ENCODE assay signal across 22 mouse cellular contexts in genomic region chr9:23297491-23298170, GRCm38 (mm10).
DNase-seq lines count a peak whose midpoint lies in the region; ATAC-seq and TF ChIP-seq lines count a peak whose summit lies in the region.
"Had no signal": no experiment of that assay in that cellular context is flagged by ENCODE, and none has a peak within 500 bp of the region (broad histone marks: within the 10 kb centered on the region; RNA-seq: fewer than 3 reads in every experiment).

No protein-coding gene starts in this region.

- in situ Hi-C loops in CH12.LX (cut with MboI; ENCODE audit: low pct_ligation_motif_present, low pct_unique_long_range_greater_than_20kb, low sequenced_read_pairs): no loop called here

- WGBS in heart, embryonic 10.5 days: 82% methylated on average over 8 of the region's 8 CpGs
- 78% methylated on average over 8 of the region's 8 CpGs for WGBS in heart, embryonic 11.5 days (ENCODE audit: insufficient replicate concordance)
- 41% methylated on average over 8 of the region's 8 CpGs for WGBS in embryonic facial prominence, embryonic 14.5 days
- 87% methylated on average over 8 of the region's 8 CpGs for WGBS in midbrain, embryonic 10.5 days

- DNase-seq in heart, embryonic 10.5 days (ENCODE audit: low spot score): peak; percentile 58
- DNase-seq in CH12.LX (ENCODE audit: extremely low read depth): peak; percentile 8
- DNase-seq in embryonic facial prominence, embryonic 14.5 days (ENCODE audit: low spot score): no peak
- DNase-seq in skeletal muscle tissue, adult 2 months (ENCODE audit: low read depth, low spot score): peak; percentile 26
- DNase-seq in lung, postnatal 14 days: no peak
- DNase-seq in midbrain, embryonic 10.5 days (ENCODE audit: low spot score): no peak
- DNase-seq: adrenal gland, postnatal 10 days; cerebellum, adult 11 months; cerebellum, adult 8-10 months; cerebellum, postnatal 14 days; embryo, embryonic 11 days; heart, postnatal 10 days; heart, postnatal 4 days had no signal

- H3K27me3 ChIP-seq in heart, embryonic 10.5 days (ENCODE audit: insufficient read depth, poor library complexity, severe bottlenecking): no peaks in the 10 kb centered on the region
- no peaks in the 10 kb centered on the region for H3K27me3 ChIP-seq in heart, embryonic 11.5 days (ENCODE audit: control insufficient read depth, insufficient read depth, low read length)
- H3K27me3 ChIP-seq in CH12.LX (replicated peaks): no peaks in the 10 kb centered on the region
- no peaks in the 10 kb centered on the region; the same call in 1 of the 2 replicates for H3K27me3 ChIP-seq in embryonic facial prominence, embryonic 14.5 days (replicated peaks; ENCODE audit: control insufficient read depth, insufficient read depth, low read length)
- no peaks in the 10 kb centered on the region for H3K27me3 ChIP-seq in midbrain, embryonic 10.5 days (ENCODE audit: low read depth, poor library complexity, severe bottlenecking)
- H3K27me3 ChIP-seq: embryonic facial prominence, embryonic 15.5 days; hindbrain, embryonic 12.5 days had no signal

- peak in 1 of 2 experiments; percentile 26; a peak in 1 of 4 replicates for TF ChIP-seq CTCF in CH12.LX (conservative IDR thresholded peaks at IDR 0.05 in 1 of 2, IDR thresholded peaks at IDR 0.05 in 1 of 2; ENCODE audit: low read depth in 2 of 2, low read length in 2 of 2)

- no peak overlapping the region for H3K9ac ChIP-seq in heart, embryonic 11.5 days (ENCODE audit: low read depth, low read length)
- no peak overlapping the region for H3K9ac ChIP-seq in CH12.LX (ENCODE audit: insufficient read depth, low read depth)
- H3K9ac ChIP-seq in embryonic facial prominence, embryonic 14.5 days (ENCODE audit: low read depth, low read length): no peak overlapping the region
- H3K9ac ChIP-seq: embryonic facial prominence, embryonic 15.5 days; hindbrain, embryonic 12.5 days had no signal

- no peaks in the 10 kb centered on the region for H3K36me3 ChIP-seq in heart, embryonic 10.5 days
- H3K36me3 ChIP-seq in heart, embryonic 11.5 days (ENCODE audit: control insufficient read depth, insufficient read depth, low read length): no peaks in the 10 kb centered on the region
- H3K36me3 ChIP-seq in CH12.LX (replicated peaks in 1 of 2; ENCODE audit: control insufficient read depth in 1 of 2, insufficient read depth in 1 of 2, low read length in 1 of 2): no peaks in the 10 kb centered on the region
- H3K36me3 ChIP-seq in embryonic facial prominence, embryonic 14.5 days (ENCODE audit: control insufficient read depth, insufficient read depth, low read length): no peaks in the 10 kb centered on the region
- no peaks in the 10 kb centered on the region for H3K36me3 ChIP-seq in midbrain, embryonic 10.5 days
- H3K36me3 ChIP-seq: embryonic facial prominence, embryonic 15.5 days; forebrain, embryonic 10.5 days; G1E; hindbrain, embryonic 12.5 days had no signal

- peaks cover 10% of the 10 kb centered on the region; the same call in 1 of the 2 replicates for H3K4me1 ChIP-seq in heart, embryonic 10.5 days
- peaks cover 4% of the 10 kb centered on the region; the same call in 1 of the 2 replicates for H3K4me1 ChIP-seq in heart, embryonic 11.5 days (ENCODE audit: control insufficient read depth, insufficient read depth, low read length)
- H3K4me1 ChIP-seq in CH12.LX (ENCODE audit: control insufficient read depth in 1 of 2, insufficient read depth in 2 of 2): peaks cover 2 to 12% of the 10 kb centered on the region in 2 experiments; a peak in 2 of 4 replicates
- H3K4me1 ChIP-seq in embryonic facial prominence, embryonic 14.5 days (ENCODE audit: control insufficient read depth, insufficient read depth, low read length): peaks cover 6% of the 10 kb centered on the region; the same call in 1 of the 2 replicates
- H3K4me1 ChIP-seq in midbrain, embryonic 10.5 days: no peaks in the 10 kb centered on the region
- H3K4me1 ChIP-seq: forebrain, embryonic 10.5 days; hindbrain, embryonic 12.5 days had no signal

- TF ChIP-seq EP300 in CH12.LX (IDR thresholded peaks at IDR 0.05; ENCODE audit: low read length): no peak

- H3K4me3 ChIP-seq in heart, embryonic 10.5 days: no peak overlapping the region
- no peak overlapping the region for H3K4me3 ChIP-seq in heart, embryonic 11.5 days (ENCODE audit: low read depth, low read length)
- peak overlapping the region in 1 of 3 experiments; percentile 15 for H3K4me3 ChIP-seq in CH12.LX (replicated peaks in 1 of 3; ENCODE audit: low read depth in 2 of 3, low read length in 2 of 3, poor library complexity in 1 of 3)
- no peak overlapping the region for H3K4me3 ChIP-seq in embryonic facial prominence, embryonic 14.5 days (ENCODE audit: low read depth, low read length)
- H3K4me3 ChIP-seq in midbrain, embryonic 10.5 days: no peak overlapping the region
- H3K4me3 ChIP-seq: embryonic facial prominence, embryonic 15.5 days; erythroblast, embryonic 14.5 days; forebrain, embryonic 10.5 days; hindbrain, embryonic 12.5 days had no signal

- no peak for ATAC-seq in heart, embryonic 11.5 days (replicated peaks; ENCODE audit: insufficient number of reproducible peaks, low FRiP score, low TSS enrichment)
- ATAC-seq in embryonic facial prominence, embryonic 14.5 days (ENCODE audit: low read depth): no peak
- ATAC-seq: forebrain, embryonic 14.5 days; hindbrain, embryonic 16.5 days; inflammation-experienced regulatory T-cells, adult 6 months had no signal

- dilution Hi-C loops in CH12.LX (cut with MboI; ENCODE audit: extremely low pct_ligation_motif_present, extremely low pct_unique_long_range_greater_than_20kb, low sequenced_read_pairs): no loop called here

- no peak overlapping the region for H3K4me2 ChIP-seq in heart, embryonic 11.5 days
- H3K4me2 ChIP-seq in CH12.LX (ENCODE audit: insufficient read depth, low read depth, poor library complexity, severe bottlenecking): peak overlapping the region; percentile 71
- no peak overlapping the region for H3K4me2 ChIP-seq in embryonic facial prominence, embryonic 14.5 days (ENCODE audit: low read depth, low read length)
- H3K4me2 ChIP-seq: embryonic facial prominence, embryonic 15.5 days; hindbrain, embryonic 12.5 days had no signal

- no peak; the same call in 1 of the 2 replicates for TF ChIP-seq RAD21 in CH12.LX (IDR thresholded peaks at IDR 0.05; ENCODE audit: low read depth, low read length)

- no peak for TF ChIP-seq POLR2A in CH12.LX (IDR thresholded peaks at IDR 0.05; ENCODE audit: low read depth, low read length)

- no peak overlapping the region for H3K27ac ChIP-seq in heart, embryonic 10.5 days
- H3K27ac ChIP-seq in heart, embryonic 11.5 days (ENCODE audit: low read depth, low read length): no peak overlapping the region
- H3K27ac ChIP-seq in CH12.LX (ENCODE audit: insufficient read depth, low read depth): no peak overlapping the region
- H3K27ac ChIP-seq in embryonic facial prominence, embryonic 14.5 days (replicated peaks; ENCODE audit: low read depth, low read length): 0 out of 2 replicates have a peak overlapping the region, but pooled peaks have one; percentile 21
- H3K27ac ChIP-seq in midbrain, embryonic 10.5 days (replicated peaks): no peak overlapping the region
- H3K27ac ChIP-seq: embryonic facial prominence, embryonic 15.5 days; forebrain, embryonic 10.5 days; hindbrain, embryonic 12.5 days had no signal

- no peaks in the 10 kb centered on the region for H3K9me3 ChIP-seq in heart, embryonic 10.5 days
- H3K9me3 ChIP-seq in heart, embryonic 11.5 days (replicated peaks; ENCODE audit: control insufficient read depth, low read length): no peaks in the 10 kb centered on the region
- no peaks in the 10 kb centered on the region for H3K9me3 ChIP-seq in CH12.LX (replicated peaks; ENCODE audit: low read length)
- no peaks in the 10 kb centered on the region for H3K9me3 ChIP-seq in embryonic facial prominence, embryonic 14.5 days (ENCODE audit: control insufficient read depth, low read length)
- H3K9me3 ChIP-seq in midbrain, embryonic 10.5 days (replicated peaks): no peaks in the 10 kb centered on the region
- H3K9me3 ChIP-seq: embryonic facial prominence, embryonic 15.5 days; forebrain, embryonic 10.5 days; G1E; hindbrain, embryonic 12.5 days had no signal

- no peaks in the 10 kb centered on the region for H3K79me2 ChIP-seq in CH12.LX (replicated peaks; ENCODE audit: control insufficient read depth, extremely low read depth, insufficient read depth, poor library complexity, severe bottlenecking)

TF ChIP-seq in CH12.LX, 34 proteins besides CTCF, POLR2A, EP300 and RAD21 (continues in another document):
- TF ChIP-seq RCOR1 (conservative IDR thresholded peaks at IDR 0.05; ENCODE audit: low read depth, low read length) (no peak), ETS1 (conservative IDR thresholded peaks at IDR 0.05; ENCODE audit: low read depth, low read length) (no peak), TCF12 (IDR thresholded peaks at IDR 0.05; ENCODE audit: low read depth, low read length) (no peak), KAT2A (IDR thresholded peaks at IDR 0.05; ENCODE audit: insufficient replicate concordance, low read length) (no peak), GABPA (IDR thresholded peaks at IDR 0.05; ENCODE audit: insufficient replicate concordance, low read depth, low read length) (no peak), PAX5 (IDR thresholded peaks at IDR 0.05; ENCODE audit: low read length) (no peak), USF1 (IDR thresholded peaks at IDR 0.05; ENCODE audit: low read depth, low read length) (no peak), SMC3 (IDR thresholded peaks at IDR 0.05; ENCODE audit: low read depth, low read length) (peak; percentile 41), E2F4 (IDR thresholded peaks at IDR 0.05; ENCODE audit: insufficient replicate concordance, low read depth, low read length) (no peak), MAX (IDR thresholded peaks at IDR 0.05; ENCODE audit: low read length) (no peak), ZMIZ1 (IDR thresholded peaks at IDR 0.05; ENCODE audit: low read depth, low read length) (no peak), SIN3A (IDR thresholded peaks at IDR 0.05; ENCODE audit: low read length) (no peak), POLR2AphosphoS2 (IDR thresholded peaks at IDR 0.05; ENCODE audit: low read depth, low read length) (no peak), NELFE (IDR thresholded peaks at IDR 0.05; ENCODE audit: low read depth, low read length) (no peak), TBP (conservative IDR thresholded peaks at IDR 0.05; ENCODE audit: low read depth, low read length) (no peak), ZKSCAN1 (IDR thresholded peaks at IDR 0.05; ENCODE audit: borderline replicate concordance, low read depth, low read length) (no peak), ZC3H11A (IDR thresholded peaks at IDR 0.05; ENCODE audit: low read depth, low read length) (no peak), ZNF384 (IDR thresholded peaks at IDR 0.05; ENCODE audit: low read depth, low read length) (peak; percentile 86), CHD1 (IDR thresholded peaks at IDR 0.05; ENCODE audit: low read depth, low read length) (no peak), MYC (IDR thresholded peaks at IDR 0.05; ENCODE audit: low read depth, low read length) (no peak), MEF2A (IDR thresholded peaks at IDR 0.05; ENCODE audit: borderline replicate concordance, low read depth, low read length) (no peak), MAZ (IDR thresholded peaks at IDR 0.05; ENCODE audit: low read depth, low read length) (no peak), IRF4 (IDR thresholded peaks at IDR 0.05; ENCODE audit: low read depth, low read length) (no peak)

Comparison
In these comparisons a context has a peak if more than half of its experiments do, and no peak if none do; other contexts are left out.
1. DNase-seq: peak in heart, embryonic 10.5 days (single experiment), CH12.LX (single experiment) and skeletal muscle tissue, adult 2 months (single experiment); none in embryonic facial prominence, embryonic 14.5 days (single experiment), lung, postnatal 14 days (single experiment) and midbrain, embryonic 10.5 days (single experiment).